Mouse (Mus musculus): ENCODE results near the gene Kcnma1. TPM values are rescaled to one million over a fixed set of nuclear protein-coding genes. Genes with fewer than 3 reads are reported as not detected.

Gene Kcnma1
- polyA plus RNA-seq, 1 experiment: not detected

DNA sequence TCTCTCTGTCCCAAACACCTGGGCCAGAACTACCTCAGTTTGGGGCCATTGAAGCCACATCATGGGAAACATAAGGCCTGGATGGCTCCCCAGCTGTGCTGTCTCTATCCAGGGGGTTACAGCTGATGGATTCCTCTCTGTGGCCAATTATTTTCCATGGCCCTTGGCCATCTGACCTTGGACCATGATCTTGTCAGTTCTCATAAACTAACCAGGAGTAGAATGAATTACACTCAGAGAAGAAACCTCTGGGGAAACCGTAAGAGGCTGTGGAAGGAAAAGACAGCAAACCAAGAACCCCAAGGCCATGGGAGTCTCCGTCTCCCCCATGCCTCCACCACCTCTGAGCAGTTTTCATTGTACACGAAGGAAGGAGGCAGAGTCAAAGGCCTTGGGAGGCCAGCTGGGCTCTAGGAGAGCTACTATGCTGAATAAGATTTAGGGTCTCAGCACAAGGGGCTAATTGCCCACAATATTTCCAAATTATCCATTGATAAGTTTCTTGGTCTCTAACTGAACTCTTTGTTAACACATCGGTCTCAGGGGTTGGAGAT lies 491.6 kb downstream of the Kcnma1 start:
- Histone ChIP-seq H3K4me3 (ENCODE audit: insufficient read depth, low read depth, low read length) (no peak overlapping the region), H3K27ac (replicated peaks; ENCODE audit: low read depth, low read length) (peak overlapping the region; percentile 58; the same call in 1 of the 2 replicates), H3K4me1 (ENCODE audit: control insufficient read depth, insufficient read depth, insufficient read length, low read length) (no peaks in the 10 kb centered on the region)

DNA sequence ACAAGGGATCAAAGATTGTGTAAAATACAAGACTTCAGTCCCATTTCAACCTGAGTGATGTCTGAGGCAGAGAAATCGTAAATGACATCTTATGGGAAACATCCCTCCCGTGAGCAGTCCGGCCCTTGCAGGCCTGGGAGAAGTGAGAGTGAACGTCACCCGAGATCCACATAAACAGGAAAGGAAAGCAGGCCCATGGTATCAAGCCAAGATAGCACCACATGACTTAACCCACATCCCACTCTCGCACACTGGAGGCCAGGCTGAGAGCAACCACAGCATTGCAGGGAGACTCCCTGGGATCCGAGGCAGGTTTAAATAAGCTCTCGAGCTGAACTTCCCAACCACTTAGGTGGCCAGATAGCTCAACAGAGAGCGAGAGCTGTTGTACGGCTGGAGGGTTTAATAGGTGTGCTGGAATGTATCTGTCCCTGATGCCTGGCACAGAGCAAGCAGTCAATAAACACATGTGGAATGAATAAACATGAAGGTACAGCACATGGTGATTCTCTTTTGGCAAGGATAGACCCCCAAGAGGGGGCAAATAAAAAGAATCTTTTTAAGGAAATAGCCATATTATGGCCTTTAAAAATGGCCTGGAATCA lies 493.1 kb downstream of the Kcnma1 start:
- no peak overlapping the region for H3K27ac ChIP-seq (replicated peaks; ENCODE audit: low read depth, low read length)
- no peaks in the 10 kb centered on the region for H3K4me1 ChIP-seq (ENCODE audit: control insufficient read depth, insufficient read depth, insufficient read length, low read length)
- no peak overlapping the region for H3K4me3 ChIP-seq (ENCODE audit: insufficient read depth, low read depth, low read length)

DNA sequence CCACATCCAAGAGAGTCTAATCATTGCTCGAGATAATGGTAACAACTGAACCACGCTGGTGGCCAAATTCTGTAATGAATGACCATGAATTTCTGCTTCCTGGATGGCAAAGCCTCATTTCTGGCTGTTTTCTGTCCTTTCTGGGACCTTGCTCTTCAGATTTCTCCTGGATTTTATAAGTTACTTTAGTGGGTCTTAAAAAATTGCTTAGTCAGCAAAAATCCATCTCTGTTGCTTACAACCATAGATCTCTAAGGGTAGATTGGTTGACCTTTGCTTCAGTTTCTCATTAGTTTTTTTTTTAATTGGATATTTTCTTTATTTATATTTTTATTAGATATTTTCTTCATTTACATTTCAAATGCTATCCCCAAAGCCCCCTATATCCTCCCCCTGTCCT lies 496.9 kb downstream of the Kcnma1 start:
- no peak overlapping the region for H3K4me3 ChIP-seq (ENCODE audit: insufficient read depth, low read depth, low read length)
- no peaks in the 10 kb centered on the region for H3K4me1 ChIP-seq (ENCODE audit: control insufficient read depth, insufficient read depth, insufficient read length, low read length)
- H3K27ac ChIP-seq (replicated peaks; ENCODE audit: low read depth, low read length): no peak overlapping the region

DNA sequence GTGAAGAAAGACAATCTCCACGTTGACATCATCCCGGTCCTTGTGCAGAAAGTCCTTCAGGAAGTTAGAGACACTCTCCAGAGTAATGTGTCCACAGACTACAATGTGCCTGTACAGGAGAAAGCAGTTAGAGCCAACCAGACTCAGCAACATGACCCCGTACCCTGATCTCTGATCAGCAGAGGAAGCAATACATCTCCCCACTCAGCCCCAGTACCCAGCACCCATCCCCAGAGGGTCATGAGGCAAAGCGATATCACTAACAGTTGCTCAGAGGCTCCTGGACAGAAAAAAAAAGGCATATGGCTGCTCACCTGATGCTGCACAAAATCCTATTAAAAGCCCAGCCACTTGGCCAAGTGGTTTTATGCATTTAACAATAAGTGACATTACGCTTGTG lies 504.5 kb downstream of the Kcnma1 start:
- no peak overlapping the region for H3K4me3 ChIP-seq (ENCODE audit: insufficient read depth, low read depth, low read length)

DNA sequence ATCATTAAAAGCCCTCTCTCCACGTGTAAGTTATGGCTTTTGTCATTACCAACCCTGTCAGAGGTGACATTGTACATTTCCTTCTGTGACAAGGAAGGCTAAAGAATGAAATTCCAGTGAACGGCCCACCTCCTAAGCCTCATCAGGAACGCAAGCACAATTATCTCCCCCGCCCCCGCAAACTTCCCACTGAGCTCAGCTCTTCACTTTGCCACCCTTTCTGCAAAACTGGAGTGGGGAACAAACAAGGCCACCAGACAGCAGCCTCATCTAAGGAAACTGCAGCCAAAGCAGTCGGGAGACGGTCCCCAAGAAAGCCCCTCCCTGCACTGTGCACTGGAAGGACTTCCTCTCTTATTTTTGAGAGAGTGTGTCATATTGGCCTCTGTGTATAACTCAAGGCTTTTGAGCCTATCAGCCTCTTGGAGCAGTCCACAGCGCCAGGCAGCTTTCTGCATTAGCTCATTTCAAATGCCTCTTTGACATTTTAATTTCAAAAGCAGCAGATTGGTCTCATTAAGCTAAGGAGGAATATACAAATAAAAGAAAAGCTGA lies 512.0 kb downstream of the Kcnma1 start:
- no peaks in the 10 kb centered on the region for H3K4me1 ChIP-seq (ENCODE audit: control insufficient read depth, insufficient read depth, insufficient read length, low read length)
- no peak overlapping the region for H3K27ac ChIP-seq (replicated peaks; ENCODE audit: low read depth, low read length)
- no peak overlapping the region for H3K4me3 ChIP-seq (ENCODE audit: insufficient read depth, low read depth, low read length)

More for the DNA sequence above, 504.5 kb downstream of the Kcnma1 start:
- no peaks in the 10 kb centered on the region for H3K4me1 ChIP-seq (ENCODE audit: control insufficient read depth, insufficient read depth, insufficient read length, low read length)
- no peak overlapping the region for H3K27ac ChIP-seq (replicated peaks; ENCODE audit: low read depth, low read length)

DNA sequence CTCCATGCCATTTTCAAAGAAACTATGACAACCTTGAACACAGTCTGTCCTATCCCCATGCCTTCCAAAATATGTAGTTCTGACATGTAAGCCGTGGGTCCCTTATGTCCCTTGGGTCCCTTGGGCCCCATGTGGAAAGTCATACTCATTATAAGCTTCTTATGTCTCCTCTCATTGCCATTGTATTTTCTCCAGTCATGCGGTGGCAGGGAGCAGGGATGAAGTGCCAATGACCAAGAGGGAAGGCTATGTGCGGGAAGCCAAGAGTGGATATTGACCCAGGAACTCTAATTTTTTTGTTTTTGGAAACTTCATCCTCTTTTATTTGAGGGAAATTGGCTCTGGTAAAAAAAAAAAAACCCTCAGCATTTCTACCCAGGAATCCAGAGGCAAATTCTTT lies 517.5 kb downstream of the Kcnma1 start:
- Histone ChIP-seq H3K4me1 (ENCODE audit: control insufficient read depth, insufficient read depth, insufficient read length, low read length) (peaks cover 11% of the 10 kb centered on the region), H3K4me3 (ENCODE audit: insufficient read depth, low read depth, low read length) (no peak overlapping the region), H3K27ac (replicated peaks; ENCODE audit: low read depth, low read length) (peak overlapping the region; percentile 96)

DNA sequence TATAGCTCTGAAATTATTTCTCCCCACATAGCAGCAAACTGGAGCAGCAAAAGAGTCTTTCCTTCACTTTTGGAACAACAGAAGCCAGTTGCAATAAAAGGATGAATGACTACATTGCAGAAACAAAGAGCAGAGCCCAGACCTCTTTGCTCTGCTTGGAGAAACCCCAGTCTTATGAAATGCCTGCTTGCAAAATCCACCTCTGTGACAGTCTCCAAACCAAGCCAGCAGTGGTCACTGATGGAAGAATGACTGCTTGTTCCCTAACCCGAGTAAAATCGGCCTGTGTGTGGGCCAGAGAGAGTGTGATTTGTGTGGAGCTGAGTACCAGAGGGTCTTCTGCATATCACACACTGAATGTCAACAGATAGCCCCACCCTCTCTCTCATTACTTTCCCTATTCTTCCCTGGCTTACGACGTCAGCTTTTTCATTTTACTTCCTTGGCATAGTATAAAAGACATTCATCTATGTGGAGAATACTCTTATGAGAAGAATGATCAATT lies 518.0 kb downstream of the Kcnma1 start:
- Histone ChIP-seq H3K4me3 (ENCODE audit: insufficient read depth, low read depth, low read length) (no peak overlapping the region), H3K4me1 (ENCODE audit: control insufficient read depth, insufficient read depth, insufficient read length, low read length) (peaks cover 11% of the 10 kb centered on the region), H3K27ac (replicated peaks; ENCODE audit: low read depth, low read length) (peak overlapping the region; percentile 96)

DNA sequence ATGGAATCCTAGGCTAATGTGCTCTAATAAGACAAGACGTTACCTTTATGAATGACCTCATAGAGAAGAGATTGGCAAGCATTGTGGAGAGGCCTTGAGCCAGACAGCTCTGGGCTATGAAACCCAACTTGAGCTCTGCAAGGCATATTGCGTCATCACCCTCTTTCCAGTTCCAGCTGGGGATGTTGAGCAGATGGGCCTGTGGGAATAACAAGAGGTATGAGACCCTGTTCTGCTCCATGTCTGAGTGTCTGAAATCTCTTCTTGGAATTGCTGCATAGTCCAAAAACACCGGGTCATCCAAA lies 519.8 kb downstream of the Kcnma1 start:
- Histone ChIP-seq H3K4me1 (ENCODE audit: control insufficient read depth, insufficient read depth, insufficient read length, low read length) (peaks cover 11% of the 10 kb centered on the region), H3K27ac (replicated peaks; ENCODE audit: low read depth, low read length) (peak overlapping the region; percentile 82), H3K4me3 (ENCODE audit: insufficient read depth, low read depth, low read length) (no peak overlapping the region)

DNA sequence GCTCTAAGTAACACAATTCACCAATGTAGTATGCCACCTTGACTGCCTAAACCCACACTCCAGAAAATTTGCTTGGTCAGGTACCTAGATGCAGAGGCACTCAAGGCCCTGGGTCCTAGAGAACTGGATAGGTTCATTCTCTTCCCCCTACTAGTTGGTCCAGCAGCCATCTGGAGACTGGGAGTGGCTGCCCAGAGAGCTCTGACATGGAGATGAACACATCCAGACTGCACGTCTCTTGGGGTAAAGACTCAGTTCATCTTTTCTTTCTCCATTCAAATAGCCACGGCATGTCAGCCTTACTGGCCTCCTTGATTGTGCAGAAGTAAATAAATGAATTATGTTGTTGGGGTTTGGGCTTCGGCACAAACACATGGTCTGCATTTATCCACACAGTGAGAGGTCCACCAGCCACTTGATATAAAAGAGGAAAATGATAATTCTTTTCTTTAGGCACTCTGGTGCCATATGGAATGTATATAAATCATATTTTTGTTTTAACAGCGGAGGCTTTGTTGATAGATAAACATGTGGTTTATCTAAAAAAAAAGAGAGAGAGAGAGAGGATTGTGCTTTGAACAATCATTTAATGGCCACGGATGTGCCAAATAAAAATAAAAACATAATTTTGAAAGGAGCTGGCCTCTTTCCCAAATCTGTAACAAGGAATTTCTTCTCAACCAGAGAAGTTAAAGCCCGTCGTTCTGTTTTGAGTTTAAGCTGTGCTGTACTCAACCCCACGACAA lies 520.4 kb downstream of the Kcnma1 start:
- Histone ChIP-seq H3K4me1 (ENCODE audit: control insufficient read depth, insufficient read depth, insufficient read length, low read length) (peaks cover 11% of the 10 kb centered on the region), H3K27ac (replicated peaks; ENCODE audit: low read depth, low read length) (peak overlapping the region; percentile 60), H3K4me3 (ENCODE audit: insufficient read depth, low read depth, low read length) (no peak overlapping the region)

DNA sequence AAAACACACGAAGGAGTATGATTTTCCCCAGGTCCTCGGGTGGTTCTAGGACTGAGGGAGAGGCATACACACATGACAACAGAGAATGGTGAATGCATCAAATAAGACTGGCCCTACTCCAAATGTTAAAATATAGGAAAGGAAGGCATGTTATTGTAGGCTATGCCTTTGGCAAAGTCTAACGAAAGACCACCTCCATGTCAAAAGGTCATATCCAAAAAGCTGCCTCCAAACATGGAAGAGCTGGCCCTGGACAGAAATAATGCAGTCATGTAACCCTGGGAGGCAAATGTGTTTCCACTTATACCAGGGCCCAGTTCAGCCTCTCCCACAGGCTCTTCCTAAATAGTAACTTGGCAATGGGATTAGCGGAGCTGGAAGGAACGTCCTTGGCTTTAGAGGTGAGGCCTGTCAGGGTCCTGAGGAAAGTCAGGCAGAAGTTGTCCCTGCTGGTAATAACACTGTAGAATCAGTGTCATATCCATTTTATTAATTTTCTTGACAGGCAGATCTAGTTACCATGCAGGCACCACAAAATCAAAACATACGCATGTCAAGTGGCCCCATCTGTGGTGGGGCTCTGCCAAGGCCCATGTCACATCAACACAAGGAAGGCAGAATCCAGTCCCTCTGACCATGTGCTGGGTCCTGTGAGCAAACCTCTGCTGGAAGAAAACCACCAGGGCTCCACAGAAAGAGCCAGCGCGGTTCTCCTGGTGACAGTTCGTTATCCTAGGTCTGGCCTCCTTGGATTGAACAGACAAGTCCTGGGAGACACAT lies 521.5 kb downstream of the Kcnma1 start:
- no peak overlapping the region for H3K4me3 ChIP-seq (ENCODE audit: insufficient read depth, low read depth, low read length)
- H3K27ac ChIP-seq (replicated peaks; ENCODE audit: low read depth, low read length): peak overlapping the region; percentile 36; the same call in 1 of the 2 replicates
- H3K4me1 ChIP-seq (ENCODE audit: control insufficient read depth, insufficient read depth, insufficient read length, low read length): peaks cover 11% of the 10 kb centered on the region

DNA sequence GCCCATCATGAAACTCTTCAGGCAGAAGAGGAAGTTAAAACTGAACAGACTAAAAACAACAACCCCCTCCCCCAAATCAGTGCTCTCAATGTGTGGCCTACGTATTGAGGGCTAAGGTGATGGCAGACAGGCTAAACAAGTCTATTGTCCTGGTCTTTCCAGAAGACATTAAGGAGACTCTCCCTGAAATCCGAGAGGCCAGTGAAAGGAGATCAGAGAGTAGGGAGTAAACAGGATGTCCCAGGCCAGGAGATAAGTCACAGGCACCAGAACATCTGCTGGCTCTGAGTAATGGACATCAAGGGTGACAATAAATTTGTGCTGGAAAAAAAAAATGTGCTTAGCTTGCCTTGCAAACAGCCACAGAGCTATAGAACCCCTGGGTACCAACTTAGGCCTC lies 522.9 kb downstream of the Kcnma1 start:
- no peak overlapping the region for H3K4me3 ChIP-seq (ENCODE audit: insufficient read depth, low read depth, low read length)
- peaks cover 11% of the 10 kb centered on the region for H3K4me1 ChIP-seq (ENCODE audit: control insufficient read depth, insufficient read depth, insufficient read length, low read length)
- H3K27ac ChIP-seq (replicated peaks; ENCODE audit: low read depth, low read length): no peak overlapping the region; the same call in 1 of the 2 replicates

DNA sequence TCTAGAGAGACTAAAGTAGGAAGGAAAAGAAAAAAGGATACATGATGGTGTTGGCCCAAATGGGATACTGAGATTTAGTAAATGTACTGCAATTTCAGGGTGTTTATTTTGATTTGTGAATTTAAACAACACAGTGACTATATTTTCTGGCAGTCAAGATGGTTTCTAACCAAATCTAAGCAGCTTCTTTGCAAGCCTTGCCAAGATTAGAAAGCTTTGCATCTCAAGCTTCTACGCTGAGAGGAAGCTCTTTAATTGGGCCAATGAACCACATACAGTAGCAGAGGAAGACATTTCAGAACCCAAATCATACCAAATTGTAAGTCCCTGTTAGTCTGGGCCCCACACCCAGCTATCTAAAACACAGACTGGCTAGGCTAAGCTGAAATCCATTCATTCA lies 527.6 kb downstream of the Kcnma1 start:
- Histone ChIP-seq H3K4me1 (ENCODE audit: control insufficient read depth, insufficient read depth, insufficient read length, low read length) (no peaks in the 10 kb centered on the region), H3K27ac (replicated peaks; ENCODE audit: low read depth, low read length) (no peak overlapping the region)

DNA sequence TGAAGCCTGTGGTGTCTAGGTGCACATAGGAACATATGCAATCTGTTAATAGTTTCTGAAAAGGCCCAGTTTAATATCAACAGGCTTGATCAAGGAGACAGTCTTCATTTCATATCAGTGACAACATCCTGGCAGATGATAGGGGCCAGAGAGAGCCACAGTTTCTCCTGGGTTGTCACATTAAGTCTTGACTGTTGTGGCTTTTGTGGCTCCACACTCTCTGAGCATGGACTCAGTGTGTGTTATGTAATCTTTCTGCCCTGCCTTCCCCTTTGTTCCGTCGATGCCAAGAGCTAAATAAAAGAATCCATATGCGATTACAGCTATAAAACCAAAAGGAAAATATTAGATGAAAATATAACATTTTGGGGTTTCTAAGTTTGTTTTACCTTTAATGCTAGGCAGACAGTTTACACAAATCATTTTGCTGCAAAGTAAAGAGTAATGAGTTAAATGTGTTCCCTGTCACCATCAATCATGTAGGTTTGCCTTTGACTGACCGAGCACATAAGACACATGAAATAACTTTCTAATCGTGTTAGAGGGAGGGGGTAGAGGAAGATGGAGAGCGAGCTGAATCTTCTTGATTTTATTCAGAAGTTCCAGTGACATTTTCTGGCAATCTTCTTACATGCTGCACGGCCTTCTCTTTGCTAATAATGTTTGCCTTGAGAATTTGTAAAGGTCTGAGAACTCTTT lies 528.3 kb downstream of the Kcnma1 start:
- no peaks in the 10 kb centered on the region for H3K4me1 ChIP-seq (ENCODE audit: control insufficient read depth, insufficient read depth, insufficient read length, low read length)
- no peak overlapping the region for H3K4me3 ChIP-seq (ENCODE audit: insufficient read depth, low read depth, low read length)
- H3K27ac ChIP-seq (replicated peaks; ENCODE audit: low read depth, low read length): no peak overlapping the region

More for the DNA sequence above, 527.6 kb downstream of the Kcnma1 start:
- H3K4me3 ChIP-seq (ENCODE audit: insufficient read depth, low read depth, low read length): no peak overlapping the region

DNA sequence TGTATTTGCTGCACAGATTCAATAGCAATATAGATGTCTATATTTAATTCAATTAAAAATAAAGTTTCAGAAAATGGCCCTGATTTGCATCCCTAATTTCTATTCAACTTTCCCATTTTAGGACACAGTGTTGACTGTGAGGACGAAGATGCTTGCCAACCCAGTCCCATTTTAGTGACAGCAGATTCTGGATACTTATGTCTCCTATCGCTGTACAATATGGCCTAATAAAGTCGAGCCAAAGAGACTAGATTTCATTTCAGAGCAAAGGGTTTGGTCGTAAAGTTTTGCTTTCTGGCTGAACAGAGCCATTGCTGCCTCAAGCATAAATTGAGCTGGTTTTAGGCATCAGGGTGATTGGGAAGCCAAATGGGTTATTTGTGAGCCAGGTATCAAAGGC lies 539.2 kb downstream of the Kcnma1 start:
- H3K4me3 ChIP-seq (ENCODE audit: insufficient read depth, low read depth, low read length): no peak overlapping the region

More for the DNA sequence above, 539.2 kb downstream of the Kcnma1 start:
- Histone ChIP-seq H3K27ac (replicated peaks; ENCODE audit: low read depth, low read length) (no peak overlapping the region), H3K4me1 (ENCODE audit: control insufficient read depth, insufficient read depth, insufficient read length, low read length) (no peaks in the 10 kb centered on the region)

All from brown adipose tissue, adult 24 weeks (tissue).